Mouse (Mus musculus) kidney, adult 9 months (tissue): ENCODE measurements at regions not wholly inside any gene's neighbourhood (a gene's known extent, or its start where the extent isn't known, plus 50 kb on each side); places are given as distances from the start of the nearest gene placed in this dataset.

Source experiments
- DNase-seq: peaks from one replicate; pipeline ENCODE4 v3.0.0; 2022

DNA sequence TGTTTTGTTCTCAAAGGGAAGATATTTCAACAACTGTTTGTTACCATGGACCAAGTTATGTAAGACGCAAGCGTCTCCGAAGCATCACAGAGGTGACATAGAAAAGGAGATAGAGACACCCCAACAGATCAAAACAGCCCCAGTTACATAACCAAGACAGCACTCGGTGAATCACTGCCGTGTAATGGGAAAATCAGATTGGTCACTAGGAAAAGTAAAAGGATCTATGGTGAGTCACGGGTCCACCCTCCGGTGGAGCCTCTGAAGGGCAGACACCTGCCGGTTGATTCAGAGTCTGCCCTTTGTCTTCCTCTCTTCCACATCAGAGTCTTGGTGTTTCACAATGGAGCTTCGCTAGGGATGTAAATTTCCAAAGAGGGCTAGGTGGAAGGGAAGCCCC is 62.9 kb upstream of the Odc1 start:
- no peak for DNase-seq

DNA sequence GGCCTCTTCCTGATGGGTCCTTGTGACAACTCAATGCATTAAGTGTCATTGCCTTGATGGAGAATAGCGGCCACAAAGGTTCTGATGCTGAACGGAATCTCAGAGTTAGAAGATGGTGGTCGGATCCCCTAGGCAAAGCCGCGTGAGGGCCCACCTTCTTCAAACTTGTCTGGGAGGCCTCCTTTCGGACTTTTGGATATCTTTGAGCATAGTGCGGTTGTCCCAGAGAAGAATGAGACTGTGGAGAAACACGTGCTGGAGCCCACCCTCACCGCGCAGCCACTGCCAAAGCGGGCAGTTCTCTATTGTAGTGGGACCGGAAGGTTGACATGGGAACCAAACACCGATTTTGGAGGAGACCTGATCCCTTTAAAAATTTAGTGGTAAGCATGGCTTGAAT is 62.4 kb upstream of the Odc1 start:
- no peak for DNase-seq

DNA sequence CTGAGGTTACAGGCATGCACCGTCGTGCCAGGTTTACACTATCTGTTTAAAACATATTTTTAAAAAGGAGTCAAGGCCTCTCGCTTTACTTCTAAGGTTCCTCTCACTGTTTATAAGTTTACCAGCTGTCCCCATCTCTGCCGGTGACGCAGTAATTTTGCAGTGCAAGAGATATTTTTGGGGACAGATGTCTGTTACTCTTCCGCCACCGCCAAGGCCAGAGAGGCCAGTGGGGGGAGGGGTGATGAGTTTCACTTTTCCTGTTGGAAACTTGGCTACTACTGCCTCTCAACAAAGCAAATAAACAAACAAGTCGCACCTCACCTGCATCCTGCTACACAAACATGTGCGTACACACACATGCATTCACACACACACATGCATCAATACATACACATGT is 60.1 kb upstream of the Odc1 start:
- peak; percentile 73 for DNase-seq

DNA sequence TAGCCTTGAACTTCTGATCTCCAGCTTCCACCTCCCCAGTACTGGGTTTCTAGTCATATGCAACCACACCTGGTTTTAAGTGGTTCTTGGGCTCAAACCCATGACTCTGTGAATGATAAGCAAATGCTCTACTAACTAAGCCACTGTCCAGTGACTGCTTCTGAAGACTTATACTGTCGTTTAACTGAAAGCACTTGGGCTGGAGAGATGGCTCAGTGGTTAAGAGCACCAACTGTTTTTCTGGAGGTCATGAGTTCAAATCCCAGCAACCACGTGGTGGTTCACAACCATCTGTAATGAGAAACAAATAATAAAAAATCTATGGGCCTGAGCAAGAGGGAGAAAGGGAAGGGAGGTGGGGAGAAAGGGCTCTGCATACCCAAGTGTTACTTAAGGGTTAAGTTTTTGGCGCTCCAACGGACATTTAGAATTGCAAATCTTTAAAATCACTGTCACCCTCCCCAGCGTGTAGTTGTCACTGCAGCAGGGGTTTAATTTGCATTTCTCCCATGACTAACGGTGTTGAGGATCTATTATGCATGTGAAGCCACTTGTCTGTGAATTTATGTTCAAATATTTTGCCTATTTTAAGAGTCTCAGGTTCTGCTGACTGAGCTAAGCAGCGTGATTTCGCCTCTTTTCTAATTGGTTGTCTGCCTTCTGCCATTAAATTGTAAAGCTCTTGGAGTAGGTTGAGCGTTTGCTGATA is 58.4 kb upstream of the Odc1 start:
- DNase-seq, result no peak

DNA sequence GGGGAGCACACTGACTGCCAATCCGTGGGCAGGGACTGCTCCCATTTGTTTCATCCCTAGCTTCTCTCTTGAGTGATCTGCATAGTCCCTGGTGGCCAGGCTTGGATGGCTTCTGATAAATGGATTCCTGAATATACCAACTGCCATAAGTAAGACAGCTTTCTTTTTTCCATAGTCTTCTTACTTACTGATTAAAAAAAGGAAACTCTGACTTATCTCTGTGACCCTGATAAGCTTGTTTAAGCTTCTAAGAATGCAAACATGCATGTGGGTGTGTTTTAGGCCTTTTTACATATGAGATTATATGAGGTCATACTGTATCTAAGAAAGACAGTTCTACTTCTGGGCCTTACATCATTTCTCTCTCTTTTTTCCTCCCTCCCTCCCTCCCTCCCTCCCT is 57.3 kb upstream of the Odc1 start:
- DNase-seq, result no peak

DNA sequence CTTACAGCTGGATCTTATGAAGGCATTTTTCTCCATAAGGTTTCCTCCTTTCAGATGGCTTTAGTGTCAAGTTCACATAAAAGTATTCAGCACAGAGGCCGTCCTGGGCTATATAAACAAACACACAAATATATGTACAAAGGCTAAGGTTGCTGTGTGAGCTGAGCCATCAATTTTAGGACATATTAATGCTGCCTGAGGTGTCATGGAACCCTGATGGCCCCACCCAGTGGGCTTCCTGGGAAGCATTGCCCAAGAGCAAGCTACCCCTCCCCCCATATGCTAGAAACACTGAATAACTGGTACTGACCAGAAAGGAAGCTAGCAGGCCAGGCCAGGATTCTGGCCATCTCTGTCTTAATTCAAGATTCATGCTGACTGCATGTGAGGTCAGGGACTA is 56.4 kb upstream of the Odc1 start:
- DNase-seq, result no peak

DNA sequence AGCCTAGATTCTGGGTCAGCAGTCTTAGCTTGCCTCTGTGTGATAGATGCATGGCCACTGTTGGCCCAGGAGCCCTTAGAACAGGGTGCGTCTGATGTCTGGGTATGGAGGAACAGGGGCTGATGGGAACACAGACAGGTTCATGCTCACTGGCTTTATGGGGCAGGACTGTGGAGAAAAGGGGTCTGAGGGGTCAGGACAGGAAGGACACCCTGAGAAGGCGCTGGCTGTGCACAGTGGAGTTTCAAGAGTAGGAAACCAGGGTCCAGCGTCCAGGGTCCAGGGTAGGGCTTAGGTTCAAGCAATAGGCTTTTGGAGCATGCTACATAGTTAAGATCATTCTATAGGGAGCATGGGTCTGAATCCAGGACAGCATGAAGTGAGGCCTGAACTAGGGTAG is 54.6 kb upstream of the Odc1 start:
- DNase-seq, result no peak

DNA sequence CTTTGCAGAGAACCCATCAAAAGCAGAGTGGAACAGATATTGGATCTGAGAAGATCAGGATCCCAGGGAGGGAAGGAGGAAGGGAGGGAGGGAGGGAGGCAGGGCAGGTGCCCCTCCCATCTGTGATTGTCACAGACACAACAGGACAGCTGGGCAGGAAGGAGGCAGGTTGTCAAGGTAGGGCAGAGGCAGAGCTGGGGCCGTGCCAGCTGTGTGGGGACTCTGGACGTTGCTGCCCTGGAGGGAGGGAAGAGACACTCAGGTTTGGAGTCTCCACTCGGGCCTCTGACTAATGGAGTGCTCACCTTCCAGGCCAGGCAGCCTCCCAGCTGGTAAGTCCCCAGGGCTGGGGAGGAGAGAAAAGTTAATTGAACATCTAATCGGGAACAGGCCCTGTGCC is 52.0 kb upstream of the Odc1 start:
- no peak for DNase-seq

DNA sequence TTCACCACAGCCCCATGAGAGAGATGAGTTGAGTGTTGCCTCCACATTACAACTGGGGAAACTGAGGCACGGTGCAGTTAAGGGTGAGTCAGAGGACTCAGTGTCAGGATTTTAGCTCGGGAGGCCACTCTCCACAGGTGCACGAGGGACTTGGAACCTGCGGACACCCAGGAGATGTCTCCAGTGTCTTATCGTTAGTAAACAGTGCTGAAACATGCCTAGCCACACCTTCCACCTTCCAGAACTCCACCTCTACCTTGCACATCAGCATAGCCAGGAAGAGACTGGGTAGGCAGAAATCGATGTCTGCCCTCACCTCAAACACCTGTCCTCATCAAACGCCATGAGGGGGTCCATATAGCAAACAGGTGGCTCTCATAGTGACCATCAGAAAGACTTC is 51.5 kb upstream of the Odc1 start:
- DNase-seq, result no peak

DNA sequence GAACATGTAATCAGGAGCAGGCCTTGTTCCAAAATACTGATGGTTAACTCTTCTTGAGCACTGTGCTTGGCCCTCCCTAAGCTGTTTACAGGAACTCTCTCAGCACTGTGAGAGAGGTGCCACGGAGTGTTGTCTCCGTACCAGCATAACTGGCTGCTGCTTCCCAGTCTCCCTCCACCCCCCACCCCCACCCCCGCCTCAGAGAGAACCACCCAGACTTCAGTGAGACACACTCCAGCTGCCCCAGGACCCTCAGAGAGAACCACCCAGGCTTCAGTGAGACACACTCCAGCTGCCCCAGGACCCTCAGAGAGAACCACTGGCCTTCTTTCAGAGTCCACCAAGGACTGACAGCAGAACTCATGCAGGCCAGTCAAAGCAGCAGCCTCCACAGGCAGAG is 50.8 kb upstream of the Odc1 start:
- DNase-seq, result no peak
